In the genomic region with DNA sequence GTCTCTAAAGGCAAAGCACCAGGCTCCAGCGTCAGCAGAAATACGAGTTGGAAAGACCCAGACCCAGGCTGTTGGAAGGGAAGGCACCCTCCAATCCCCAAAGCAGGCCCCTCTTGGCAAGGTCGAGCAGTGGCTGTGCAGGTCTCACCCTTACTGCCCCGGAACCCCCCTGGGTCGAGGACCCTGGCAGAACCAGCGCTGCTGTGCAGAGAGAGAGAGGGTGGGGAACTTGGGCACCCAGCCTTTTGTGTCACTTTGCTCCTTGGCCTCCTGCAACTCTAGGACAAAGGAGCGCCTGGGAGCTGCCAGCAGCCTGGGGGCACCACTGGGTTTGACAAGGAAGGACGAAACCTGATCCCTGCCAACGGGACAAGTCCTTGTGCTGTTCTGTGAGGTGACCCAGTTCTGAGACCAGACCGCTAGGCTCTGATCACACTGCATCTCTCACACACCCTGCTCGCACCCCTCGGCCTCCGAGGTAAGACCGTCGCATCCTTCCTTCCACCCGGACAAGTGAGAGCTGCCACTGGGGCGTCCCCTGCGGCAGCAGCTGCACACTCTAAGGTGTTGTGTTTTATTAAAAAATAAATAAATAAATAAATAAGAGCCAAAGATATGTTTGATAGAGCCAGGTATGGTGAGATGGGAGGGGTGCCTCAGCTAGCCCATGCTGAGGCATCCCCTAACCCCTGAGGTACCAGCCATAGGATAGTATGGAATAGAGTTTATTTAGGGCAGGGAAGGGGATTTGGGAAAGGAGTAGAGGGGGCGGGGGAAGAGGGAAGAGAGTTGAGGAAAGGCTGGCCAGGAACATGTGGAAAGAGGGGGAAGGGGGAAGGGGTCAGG, we compare ENCODE assay signal across 8 mouse cellular contexts.
DNase-seq lines count a peak whose midpoint lies in the region; ATAC-seq and TF ChIP-seq lines count a peak whose summit lies in the region.

No protein-coding gene starts in this region.

- peak overlapping the region; percentile 58 for H3K4me2 ChIP-seq in embryonic facial prominence, embryonic 13.5 days
- peak overlapping the region; percentile 61 for H3K4me2 ChIP-seq in heart, embryonic 15.5 days
- peak overlapping the region; percentile 6; the same call in 1 of the 2 replicates for H3K4me2 ChIP-seq in kidney, postnatal 0 days (ENCODE audit: low read length)

- no peaks in the 10 kb centered on the region for H3K9me3 ChIP-seq in embryonic facial prominence, embryonic 13.5 days
- H3K9me3 ChIP-seq in heart, embryonic 15.5 days (replicated peaks) = no peaks in the 10 kb centered on the region
- no peaks in the 10 kb centered on the region for H3K9me3 ChIP-seq in kidney, postnatal 0 days (replicated peaks; ENCODE audit: low read length)

- H3K9ac ChIP-seq in embryonic facial prominence, embryonic 13.5 days = peak overlapping the region; percentile 67
- peak overlapping the region; percentile 54 for H3K9ac ChIP-seq in heart, embryonic 15.5 days
- 0 out of 2 replicates have a peak overlapping the region, but pooled peaks have one; percentile 24 for H3K9ac ChIP-seq in kidney, postnatal 0 days (ENCODE audit: low read depth, low read length)

- TF ChIP-seq CTCF in thymus, adult 2 months (IDR thresholded peaks at IDR 0.05; ENCODE audit: borderline replicate concordance, control insufficient read depth, extremely low read depth, insufficient read depth, low read length, poor library complexity) = no peak
- TF ChIP-seq CTCF in kidney, postnatal 0 days (IDR thresholded peaks at IDR 0.05; ENCODE audit: low read depth) = no peak; the same call in 1 of the 2 replicates
- no peak for TF ChIP-seq CTCF in olfactory bulb, adult 2 months (IDR thresholded peaks at IDR 0.05; ENCODE audit: insufficient read depth, low read depth, low read length)

- no peaks in the 10 kb centered on the region for H3K27me3 ChIP-seq in thymus, adult 2 months (ENCODE audit: control insufficient read depth, insufficient read depth, low read length)
- H3K27me3 ChIP-seq in embryonic facial prominence, embryonic 13.5 days = no peaks in the 10 kb centered on the region
- H3K27me3 ChIP-seq in heart, embryonic 15.5 days = no peaks in the 10 kb centered on the region
- no peaks in the 10 kb centered on the region for H3K27me3 ChIP-seq in kidney, postnatal 0 days (ENCODE audit: insufficient read depth, low read length)

- ATAC-seq in embryonic facial prominence, embryonic 13.5 days (ENCODE audit: insufficient number of reproducible peaks, insufficient read depth, low FRiP score, low TSS enrichment, low read depth) = peak; percentile 56
- peak; percentile 48 for ATAC-seq in heart, embryonic 15.5 days (replicated peaks; ENCODE audit: insufficient number of reproducible peaks, insufficient read depth, low FRiP score, low read depth)
- peak; percentile 41 for ATAC-seq in kidney, postnatal 0 days (replicated peaks; ENCODE audit: low FRiP score, low read depth)

- H3K4me3 ChIP-seq in thymus, adult 2 months (ENCODE audit: control insufficient read depth, insufficient read depth, low read length) = peak overlapping the region; percentile 7; the same call in 1 of the 2 replicates
- peak overlapping the region; percentile 25 for H3K4me3 ChIP-seq in embryonic facial prominence, embryonic 13.5 days
- H3K4me3 ChIP-seq in heart, embryonic 15.5 days = peak overlapping the region; percentile 21
- H3K4me3 ChIP-seq in kidney, postnatal 0 days (replicated peaks; ENCODE audit: low read depth, low read length) = no peak overlapping the region
- no peak overlapping the region for H3K4me3 ChIP-seq in olfactory bulb, adult 2 months (ENCODE audit: insufficient read depth, low read depth, low read length)

- H3K4me1 ChIP-seq in thymus, adult 2 months (replicated peaks; ENCODE audit: control insufficient read depth, insufficient read depth, low read length) = peaks cover 14% of the 10 kb centered on the region
- peaks cover 27% of the 10 kb centered on the region for H3K4me1 ChIP-seq in embryonic facial prominence, embryonic 13.5 days
- H3K4me1 ChIP-seq in heart, embryonic 15.5 days (replicated peaks) = peaks cover 21% of the 10 kb centered on the region
- peaks cover 11% of the 10 kb centered on the region for H3K4me1 ChIP-seq in kidney, postnatal 0 days (replicated peaks; ENCODE audit: insufficient read depth, low read length)
- peaks cover 13% of the 10 kb centered on the region for H3K4me1 ChIP-seq in olfactory bulb, adult 2 months (ENCODE audit: control insufficient read depth, insufficient read depth, low read length)

- WGBS in thymus, adult 2 months = 22% methylated on average over 19 of the region's 19 CpGs
- 9% methylated on average over 19 of the region's 19 CpGs for WGBS in embryonic facial prominence, embryonic 13.5 days
- 22% methylated on average over 19 of the region's 19 CpGs for WGBS in heart, embryonic 15.5 days
- 24% methylated on average over 19 of the region's 19 CpGs for WGBS in kidney, postnatal 0 days
- 33% methylated on average over 19 of the region's 19 CpGs for WGBS in olfactory bulb, adult 2 months

- H3K27ac ChIP-seq in thymus, adult 2 months (ENCODE audit: control insufficient read depth, insufficient read depth, low read length) = no peak overlapping the region
- peak overlapping the region; percentile 90 for H3K27ac ChIP-seq in embryonic facial prominence, embryonic 13.5 days
- H3K27ac ChIP-seq in heart, embryonic 15.5 days = peak overlapping the region; percentile 92
- H3K27ac ChIP-seq in kidney, postnatal 0 days = peak overlapping the region; percentile 64
- peak overlapping the region; percentile 77 for H3K27ac ChIP-seq in olfactory bulb, adult 2 months (ENCODE audit: insufficient read depth, low read depth, low read length)

- H3K36me3 ChIP-seq in thymus, adult 2 months (ENCODE audit: control insufficient read depth, insufficient read depth, low read length) = no peaks in the 10 kb centered on the region
- no peaks in the 10 kb centered on the region for H3K36me3 ChIP-seq in embryonic facial prominence, embryonic 13.5 days
- no peaks in the 10 kb centered on the region for H3K36me3 ChIP-seq in heart, embryonic 15.5 days
- H3K36me3 ChIP-seq in kidney, postnatal 0 days (ENCODE audit: insufficient read depth, low read length) = no peaks in the 10 kb centered on the region

- peak; percentile 20 for DNase-seq in thymus, adult 2 months
- DNase-seq in thymus, adult 18-20 months = no peak
- no peak for DNase-seq in kidney, postnatal 0 days (ENCODE audit: low spot score)
- DNase-seq in lung, postnatal 10 days = peak; percentile 81
- no peak for DNase-seq in spleen, postnatal 14 days (ENCODE audit: low spot score in 2 of 2)

- TF ChIP-seq POLR2A in thymus, adult 2 months (IDR thresholded peaks at IDR 0.05; ENCODE audit: control insufficient read depth, extremely low read depth, insufficient read depth, low read length, poor library complexity) = no peak
- TF ChIP-seq POLR2A in olfactory bulb, adult 2 months (IDR thresholded peaks at IDR 0.05; ENCODE audit: insufficient read depth, low read depth, low read length) = no peak

Comparison
In these comparisons a context has a peak if more than half of its experiments do, and no peak if none do; other contexts are left out.
1. DNase-seq: peak in thymus, adult 2 months (single experiment) and lung, postnatal 10 days (single experiment); none in thymus, adult 18-20 months (0 of 2), kidney, postnatal 0 days (single experiment) and spleen, postnatal 14 days (0 of 2).
2. H3K4me3 ChIP-seq: peak in thymus, adult 2 months (single experiment), embryonic facial prominence, embryonic 13.5 days (single experiment) and heart, embryonic 15.5 days (single experiment); none in kidney, postnatal 0 days (single experiment) and olfactory bulb, adult 2 months (single experiment).
3. H3K4me2 ChIP-seq: peak in every context shown above with its lines; median percentile 61 in heart, embryonic 15.5 days; 58 in embryonic facial prominence, embryonic 13.5 days; 6 in kidney, postnatal 0 days.
4. Peak in every context shown above with its lines, with median percentiles within 50 percentile points of each other: ATAC-seq and H3K9ac ChIP-seq.